Mouse (Mus musculus) urinary bladder, postnatal 25 days (tissue): Measurements from ENCODE around the gene Snx29.

ENCODE experiments used
- DNase-seq: peaks from one replicate; pipeline ENCODE4 v3.0.0; 2022; ENCODE audit warnings: low spot score

Snx29 gene

GRCm38 (mm10) chr16:11597769-11598168 is 275.1 kb downstream of the Snx29 start:
- no peak for DNase-seq

DNA sequence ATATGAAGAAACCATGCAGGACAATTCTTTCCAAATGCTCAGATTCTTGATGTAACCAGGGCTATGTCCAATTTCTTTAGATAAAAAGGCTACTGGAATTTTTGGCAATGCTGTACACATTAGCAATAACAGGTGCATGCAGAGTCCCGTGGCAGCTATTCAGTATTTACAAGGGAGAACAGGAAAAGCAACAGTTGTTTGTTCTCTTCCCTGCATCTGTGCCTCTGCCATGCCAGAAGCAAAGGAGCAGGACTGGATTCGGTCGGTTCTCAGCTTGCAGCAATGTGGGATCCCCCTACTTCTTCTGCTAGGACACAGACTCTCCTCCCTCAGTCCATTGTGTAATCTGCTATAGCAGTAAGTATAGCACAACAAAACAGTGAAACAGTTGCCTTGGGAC is 276.8 kb downstream of the Snx29 start:
- no peak for DNase-seq

DNA sequence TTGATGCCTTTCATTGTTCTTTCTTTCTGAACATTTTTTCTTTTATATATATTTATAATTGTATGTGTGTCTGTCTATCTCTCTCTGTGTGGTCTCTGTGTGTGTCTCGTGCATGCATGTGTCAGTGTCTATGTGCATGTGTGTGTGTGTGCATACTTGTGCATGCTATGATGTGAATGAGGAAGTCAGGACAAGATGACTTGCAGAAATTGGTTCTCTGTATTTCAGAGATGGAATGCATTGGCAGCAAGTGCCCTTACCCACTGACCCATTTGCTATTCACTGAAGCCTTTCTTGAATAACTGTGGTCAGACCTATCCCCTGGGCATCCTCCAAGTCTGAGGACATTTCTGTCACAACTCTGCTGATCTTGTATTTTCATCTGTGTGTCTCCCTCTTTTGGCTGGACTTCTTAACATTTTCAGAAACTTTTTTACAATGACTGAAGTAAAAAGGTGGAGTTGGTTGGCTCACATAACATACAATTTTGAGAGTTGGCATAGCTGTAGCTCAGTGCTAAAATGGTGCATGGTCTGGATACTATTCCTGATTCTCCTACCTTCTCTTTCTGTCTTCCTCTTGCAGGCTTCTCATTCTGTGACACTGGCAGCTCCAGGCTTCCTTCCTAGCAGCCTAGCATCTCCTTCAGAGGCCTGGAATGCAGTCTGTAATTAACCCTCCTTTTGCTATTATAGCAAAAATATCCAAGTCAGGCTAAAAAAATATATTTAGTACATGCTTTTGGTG is 278.8 kb downstream of the Snx29 start:
- no peak for DNase-seq

- no peak for DNase-seq
These were observed 281.1 kb downstream of the Snx29 start for GRCm38 (mm10) chr16:11603667-11604422.

DNA sequence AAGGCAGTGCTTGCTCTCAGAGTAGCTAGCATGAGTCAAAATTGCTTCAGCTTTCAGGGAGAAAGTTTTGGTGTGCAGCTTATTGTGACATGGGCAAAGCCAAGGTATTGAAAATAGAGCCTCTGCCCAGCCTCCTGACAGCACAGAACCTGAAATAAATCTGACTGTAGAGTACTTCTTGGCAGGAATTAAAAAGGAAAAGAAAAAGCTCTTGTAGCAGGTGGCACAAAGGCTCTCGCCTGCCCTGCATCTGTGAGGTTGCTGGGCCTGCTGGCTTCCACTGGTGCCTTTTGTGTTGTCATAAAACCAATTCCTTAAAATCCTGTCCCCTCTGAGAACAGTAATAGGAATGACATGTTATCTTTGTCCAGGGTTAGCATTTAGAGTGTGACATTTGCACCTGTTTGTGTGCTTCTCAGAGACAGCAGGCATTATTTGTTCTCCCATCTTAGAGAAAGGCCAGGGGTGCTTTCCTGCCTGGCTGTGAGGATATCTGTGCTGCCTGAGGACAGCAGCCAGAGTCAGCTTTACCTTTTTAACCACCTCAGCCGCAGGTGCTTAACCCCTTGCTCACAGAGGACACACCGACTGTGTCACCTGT is 289.9 kb downstream of the Snx29 start:
- no peak for DNase-seq

DNA sequence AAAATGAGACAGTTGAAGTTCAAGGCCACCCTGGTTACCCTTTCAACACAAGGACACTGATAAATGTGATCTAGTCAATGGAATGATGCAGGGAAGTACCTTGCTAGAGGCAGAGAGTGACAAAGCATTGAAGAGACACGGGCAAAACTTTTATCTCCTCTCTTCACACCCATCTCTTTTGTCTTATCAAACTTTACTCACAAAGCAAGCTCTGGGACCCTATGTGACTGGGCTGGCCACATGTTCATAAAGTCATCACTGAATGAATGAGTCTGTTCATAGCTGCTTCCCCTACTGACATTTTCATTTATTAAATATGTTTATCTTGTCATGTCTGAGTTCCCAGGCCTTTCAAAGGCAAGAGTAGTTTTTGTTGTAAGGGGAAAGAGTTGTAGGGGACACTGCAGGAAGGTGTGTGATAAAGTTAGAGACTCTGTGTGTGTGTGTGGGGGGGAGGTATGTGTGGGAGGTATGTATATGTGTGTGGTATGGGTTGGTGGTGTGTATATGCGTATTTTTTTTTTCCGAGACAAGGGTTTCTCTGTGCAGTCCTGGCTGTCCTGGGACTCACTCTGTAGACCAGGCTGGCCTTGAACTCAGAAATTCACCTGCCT is 291.8 kb downstream of the Snx29 start:
- DNase-seq = no peak

GRCm38 (mm10) chr16:11615633-11616032 is 292.9 kb downstream of the Snx29 start:
- DNase-seq = no peak

DNA sequence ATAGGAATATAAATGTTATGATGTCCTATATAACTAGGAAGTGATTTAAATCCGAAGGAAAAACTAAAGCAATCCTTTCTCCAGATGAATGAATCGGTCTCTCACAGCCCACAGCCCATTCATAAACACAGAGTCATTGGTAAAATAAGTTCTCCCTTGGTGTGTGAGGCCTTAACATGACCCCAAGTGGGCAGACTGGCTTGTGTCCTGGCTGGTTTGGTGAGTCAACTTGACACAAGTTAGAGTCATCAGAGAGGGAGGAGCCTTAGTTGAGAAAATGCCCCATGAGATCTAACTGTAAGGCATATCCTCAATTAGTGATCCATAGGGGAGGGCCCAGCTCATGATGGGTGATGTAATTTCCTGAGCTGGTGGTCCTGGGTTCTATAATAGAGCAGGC is 297.2 kb downstream of the Snx29 start:
- DNase-seq = no peak

GRCm38 (mm10) chr16:11621042-11621441 is 298.3 kb downstream of the Snx29 start:
- no peak for DNase-seq

- DNase-seq = no peak
These were observed 299.0 kb downstream of the Snx29 start for GRCm38 (mm10) chr16:11621664-11622063.

- no peak for DNase-seq
These were observed 300.3 kb downstream of the Snx29 start for GRCm38 (mm10) chr16:11623032-11623431.

GRCm38 (mm10) chr16:11624121-11624520 is 301.4 kb downstream of the Snx29 start:
- no peak for DNase-seq

DNA sequence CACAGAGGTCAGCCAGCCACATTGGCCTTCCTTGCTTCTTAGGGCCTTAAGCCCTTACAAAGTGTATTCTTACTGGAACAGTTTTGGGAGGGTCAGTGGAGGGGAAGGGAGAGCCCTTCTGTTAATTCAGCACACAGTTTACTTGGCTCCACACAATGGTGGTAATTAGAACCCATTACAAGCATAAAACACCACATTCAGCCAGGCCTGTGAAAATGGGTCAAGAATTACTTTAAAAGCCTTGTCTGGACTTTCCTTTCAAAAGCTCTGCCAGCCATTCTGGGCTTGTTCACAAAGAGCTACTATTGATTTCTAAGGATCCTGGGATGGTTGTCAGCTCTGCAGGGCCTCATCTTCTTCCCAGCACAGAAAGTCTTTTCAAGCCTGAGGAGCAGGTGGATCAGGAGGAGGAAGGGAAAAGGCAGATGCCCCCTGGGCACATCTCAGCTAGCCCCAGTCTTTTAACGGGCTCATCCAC is 303.3 kb downstream of the Snx29 start:
- no peak for DNase-seq

- no peak for DNase-seq
These were observed 303.9 kb downstream of the Snx29 start for GRCm38 (mm10) chr16:11626616-11627015.

DNA sequence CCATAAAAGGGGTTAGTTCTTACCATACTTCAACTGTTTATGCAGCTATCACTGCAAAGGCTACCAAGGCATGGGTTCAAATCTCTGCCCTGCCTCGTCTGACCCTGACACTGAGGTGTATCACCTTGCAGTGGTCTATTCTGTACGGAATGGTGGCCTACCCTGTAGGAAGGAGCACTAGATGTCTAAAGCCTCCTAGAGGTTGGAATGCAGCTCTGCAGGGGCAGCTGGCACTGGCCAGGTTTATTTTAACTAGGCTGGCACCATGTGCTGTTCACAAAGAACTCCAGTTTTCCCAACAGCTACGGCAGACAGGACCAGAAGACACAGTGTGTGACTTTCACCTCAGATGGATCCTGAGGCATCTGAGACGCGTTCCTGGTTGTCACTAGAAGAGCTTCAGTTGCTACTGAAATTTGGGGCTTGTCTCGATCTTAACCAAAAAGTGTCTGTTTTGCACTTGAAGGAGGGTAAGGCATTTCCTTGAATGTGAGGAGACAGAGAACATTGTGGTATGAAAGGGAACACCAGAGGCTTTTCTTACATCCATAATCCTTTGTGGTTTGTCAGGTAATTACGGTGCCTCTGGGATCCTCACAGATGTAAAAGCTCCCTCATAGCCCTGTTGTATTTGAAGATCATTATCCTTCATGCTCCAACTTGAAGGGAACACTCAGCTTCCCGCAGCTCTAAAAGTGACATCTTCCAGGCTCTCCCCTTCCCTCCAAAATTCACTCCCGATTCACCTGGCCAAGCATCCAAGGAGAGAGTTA is 305.3 kb downstream of the Snx29 start:
- DNase-seq = no peak

- DNase-seq = no peak
These were observed 307.0 kb downstream of the Snx29 start for GRCm38 (mm10) chr16:11629704-11630103.

GRCm38 (mm10) chr16:11630489-11630888 is 307.8 kb downstream of the Snx29 start:
- no peak for DNase-seq

GRCm38 (mm10) chr16:11632205-11632747 is 309.6 kb downstream of the Snx29 start:
- no peak for DNase-seq

DNA sequence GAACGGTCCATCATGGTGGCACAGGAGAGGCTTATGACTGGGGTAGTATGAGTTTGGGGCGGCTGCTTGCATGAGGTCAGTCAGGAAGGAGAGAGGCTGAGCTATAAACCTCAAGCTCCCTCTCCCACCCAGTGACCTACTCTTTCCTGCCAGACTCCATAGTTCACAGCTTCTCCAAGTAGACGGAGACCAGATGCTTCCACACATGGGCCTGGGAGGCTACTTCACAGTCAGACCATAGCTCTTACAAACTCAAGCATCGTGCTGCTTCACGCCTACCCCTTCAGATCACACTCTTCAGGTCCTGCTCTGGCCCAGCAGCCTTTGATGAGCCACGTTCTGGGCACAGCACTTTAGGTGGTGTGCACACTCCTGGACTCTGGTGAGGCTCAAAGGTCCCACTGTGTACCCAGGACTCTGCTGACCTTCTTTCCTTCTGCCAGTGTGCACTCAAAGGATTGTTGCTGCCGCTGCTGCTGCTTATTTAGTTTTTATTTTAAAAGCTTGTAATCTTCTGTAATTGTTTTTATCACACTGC is 313.6 kb downstream of the Snx29 start:
- no peak for DNase-seq

- no peak for DNase-seq
These were observed 314.2 kb downstream of the Snx29 start for GRCm38 (mm10) chr16:11636902-11637301.

- DNase-seq = no peak
These were observed 315.1 kb downstream of the Snx29 start for GRCm38 (mm10) chr16:11637794-11638193.
